8 mouse cellular contexts compared by ENCODE assay signal in the genomic region with DNA sequence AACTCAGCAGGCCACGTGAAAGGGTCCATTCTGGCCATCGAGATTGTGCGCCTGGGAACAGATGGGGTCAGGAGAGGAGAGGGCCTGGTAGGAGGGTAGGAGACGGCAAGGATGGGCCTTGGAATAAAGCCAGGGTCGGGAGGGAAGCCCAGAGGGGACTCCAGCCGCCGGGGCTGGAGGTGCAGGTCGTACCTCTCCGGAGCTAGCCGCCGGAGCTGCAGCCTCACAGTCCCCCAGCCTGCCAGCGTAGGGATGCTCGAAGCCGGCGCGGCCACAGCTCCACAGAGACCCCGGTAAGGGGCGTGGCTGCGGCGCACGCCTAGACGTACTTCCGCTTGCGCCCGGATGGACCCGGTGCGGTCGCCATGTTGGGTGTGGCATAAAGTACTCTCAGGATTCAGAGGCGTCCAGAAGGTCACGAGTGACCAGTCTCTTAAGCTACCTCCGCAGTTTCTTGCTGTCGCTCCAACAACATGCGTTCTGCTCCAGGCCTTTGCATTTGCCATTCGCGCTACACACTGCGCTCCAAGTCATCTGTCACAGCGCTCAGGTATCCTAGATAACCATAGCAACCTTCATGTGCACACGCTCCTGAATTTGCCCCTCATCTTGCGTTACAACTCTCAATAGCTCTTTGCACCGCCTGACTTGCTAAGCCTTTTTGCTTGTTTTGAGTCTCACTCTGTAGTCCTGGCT. TPM values are rescaled to one million over a fixed set of nuclear protein-coding genes. Genes with fewer than 3 reads are reported as not detected.
DNase-seq lines count a peak whose midpoint lies in the region; ATAC-seq and TF ChIP-seq lines count a peak whose summit lies in the region.

A gene (minus strand): TSS at position 504 of the 696 bp plus-strand sequence.

- H3K27me3 ChIP-seq in cerebellum, adult 2 months (ENCODE audit: control insufficient read depth, insufficient read depth, low read length), result no peaks in the 10 kb centered on the region

- peak; percentile 80 to 87 for ATAC-seq in hematopoietic stem cell, adult 5-6 weeks (replicated peaks in 1 of 2; ENCODE audit: insufficient read depth in 1 of 2, low FRiP score in 2 of 2, low TSS enrichment in 1 of 2, low read depth in 1 of 2, poor library complexity in 2 of 2, severe bottlenecking in 2 of 2)

- H3K4me3 ChIP-seq in cerebellum, adult 2 months (replicated peaks; ENCODE audit: insufficient read depth, low read depth, low read length), result peak within 1 kb of the TSS; percentile 96

- peaks cover 4% of the 10 kb centered on the region; the same call in 1 of the 2 replicates for H3K4me1 ChIP-seq in cerebellum, adult 2 months (ENCODE audit: control insufficient read depth, insufficient read depth, low read length)

- H3K27ac ChIP-seq in cerebellum, adult 2 months (ENCODE audit: insufficient read depth, low read length), result peak within 1 kb of the TSS; percentile 58

- peak; percentile 75 for DNase-seq in MEL-GATA-1-ER (ENCODE audit: extremely low read depth, low read depth)
- peak; percentile 91 to 93 for DNase-seq in cerebellum, adult 2 months
- DNase-seq in forelimb bud, embryonic 11.5 days (ENCODE audit: low read depth, low spot score), result peak; percentile 88
- peak; percentile 86 to 90 for DNase-seq in layer of hippocampus, postnatal 10 days (ENCODE audit: low spot score in 2 of 2)
- peak; percentile 90 for DNase-seq in lung, postnatal 14 days
- DNase-seq in retina, adult 2 months (ENCODE audit: low read depth, low spot score), result peak; percentile 83
- DNase-seq in thymus, postnatal 36 days, result peak; percentile 88 to 89

- TF ChIP-seq POLR2A in cerebellum, adult 2 months (IDR thresholded peaks at IDR 0.05; ENCODE audit: borderline replicate concordance, insufficient read depth, low read length), result peak; percentile 88; the same call in 1 of the 2 replicates

- 1% methylated on average over 39 of the region's 40 CpGs for WGBS in cerebellum, adult 2 months

- no peak for TF ChIP-seq CTCF in cerebellum, adult 2 months (IDR thresholded peaks at IDR 0.05; ENCODE audit: borderline replicate concordance, insufficient read depth, low read depth, low read length)

RNA-seq across cellular contexts. Expression of the gene that starts here (rescaled TPM):
- 22.3 TPM in 2 replicates for polyA plus RNA-seq in cerebellum, adult 2 months (2012; rRNA removed)
- 1.8 and 5.8 TPM in 2 replicates for total RNA-seq in hematopoietic stem cell, adult 5-6 weeks (2017)
- total RNA-seq in layer of hippocampus, postnatal 10 days (2021), result 10 to 100 TPM; 38.5 to 40.1 TPM

Comparison
In these comparisons a context has a peak if more than half of its experiments do, and no peak if none do; other contexts are left out.
1. Peak in every context shown above with its lines: DNase-seq, ATAC-seq, H3K4me3 ChIP-seq and H3K27ac ChIP-seq.